Mouse (Mus musculus): ENCODE data around the gene Pth. TPM values are rescaled to one million over a fixed set of nuclear protein-coding genes. Genes with fewer than 3 reads are reported as not detected.

Gene Pth
- polyA plus RNA-seq (2021; fragmentation: Nextera tagmentation): not detected in 2 replicates
- long read RNA-seq, experiment 1: 0 reads
- long read RNA-seq, experiment 2: 0 reads

DNA sequence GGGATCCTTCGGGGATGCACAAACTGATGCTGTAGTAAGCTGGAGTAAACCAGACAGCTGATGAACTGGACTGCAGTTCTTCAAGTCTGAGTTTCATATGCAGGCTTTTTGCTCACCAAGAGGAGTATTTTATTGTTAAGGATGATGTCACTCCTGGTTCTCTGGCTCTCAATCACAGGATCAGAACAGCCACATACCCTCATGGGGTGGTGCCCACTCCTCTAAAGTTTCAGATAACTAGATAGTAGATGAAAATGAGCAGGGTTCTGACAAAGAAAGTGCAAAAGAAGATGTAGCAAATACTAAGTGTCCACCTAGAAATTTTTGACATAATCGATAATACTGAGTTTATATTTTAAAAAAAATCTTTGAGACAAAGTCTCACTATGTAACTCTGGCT lies at the start of gene Pth:
Gene Pth (minus strand): TSS at position 101 of the 400 bp plus-strand sequence.

DNA sequence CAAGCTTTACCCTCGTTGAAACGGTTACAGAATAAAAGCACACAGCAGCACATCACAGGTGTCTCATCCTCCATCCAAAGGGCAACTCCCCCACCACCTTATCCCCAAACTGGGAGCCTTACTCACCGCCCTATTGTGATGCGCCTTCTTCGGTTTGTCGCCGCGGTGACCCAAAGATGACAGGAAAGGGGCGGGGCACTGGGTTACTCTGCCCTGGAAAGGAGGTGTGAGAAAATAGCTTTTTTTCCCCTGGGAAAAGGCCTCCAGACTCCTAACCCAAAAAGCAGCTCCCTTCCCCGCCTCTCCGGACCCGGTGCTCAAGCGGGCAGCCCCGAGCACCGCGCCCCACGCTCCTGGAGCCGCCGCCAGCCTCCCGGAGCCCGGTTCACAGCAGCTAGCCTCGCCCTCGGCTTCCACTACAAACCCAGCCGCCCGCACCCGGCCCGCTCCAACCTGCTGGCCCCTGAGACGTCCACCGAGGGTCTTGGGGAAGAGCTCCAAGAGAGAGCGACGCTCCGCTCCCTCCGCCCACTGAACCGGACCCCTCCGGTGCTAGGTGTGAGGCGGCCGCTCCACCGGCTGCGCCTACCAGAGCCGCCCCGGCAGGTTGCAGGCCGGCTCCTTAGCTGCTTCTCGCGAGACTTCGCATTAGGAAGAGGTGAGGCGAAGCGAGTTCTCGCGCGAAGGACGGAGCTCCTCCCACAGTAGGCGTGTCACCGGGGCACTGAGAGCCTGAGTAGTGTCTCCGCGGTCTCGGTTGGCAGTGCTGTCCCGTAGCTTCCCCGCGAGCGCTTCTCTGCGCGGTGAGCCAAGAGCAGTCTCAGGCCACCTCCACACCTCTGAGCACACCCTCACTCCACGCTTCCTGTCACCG lies 19.4 kb downstream of the Pth start, which contains the start of gene Btbd10:
Gene Btbd10 (minus strand): TSS at position 647 of the 874 bp plus-strand sequence.

Other genes starting within 250 kb of the Pth start
- 16.0 and 19.4 TPM in 2 replicates for gene Arntl, start 181.1 kb downstream of the Pth start, polyA plus RNA-seq (2021; fragmentation: Nextera tagmentation)
- gene Btbd10, start 19.2 kb downstream of the Pth start, polyA plus RNA-seq (2021; fragmentation: Nextera tagmentation): 47.2 and 48.5 TPM in 2 replicates
- 12.7 and 17.2 TPM in 2 replicates for gene Far1, start 125.3 kb upstream of the Pth start, polyA plus RNA-seq (2021; fragmentation: Nextera tagmentation)